Mouse (Mus musculus) forebrain, embryonic 15.5 days (tissue): ENCODE results near the gene Hdhd5. TPM values are rescaled to one million over a fixed set of nuclear protein-coding genes. Genes with fewer than 3 reads are reported as not detected.

Source experiments
- ATAC-seq: fragments of 200-750 bp; cut with Nextera tagmentation; replicated peaks from 2 replicates; pipeline ENCODE4 v1.8.0; 2017; ENCODE audit warnings: mild to moderate bottlenecking, moderate TSS enrichment, moderate library complexity
- H3K27ac ChIP-seq: fragments of 300-500 bp; sonication (generic); replicated peaks from 2 replicates; pipeline ENCODE4 v1.5.1; 2015; ENCODE audit warnings: mild to moderate bottlenecking, inconsistent platforms
- H3K27me3 ChIP-seq: fragments of 300-500 bp; sonication (generic); 2 replicates; pipeline ENCODE4 v1.6.1; 2015; ENCODE audit warnings: inconsistent platforms
- H3K36me3 ChIP-seq: fragments of 300-500 bp; sonication (generic); 2 replicates; pipeline ENCODE4 v1.6.1; 2015; ENCODE audit warnings: mild to moderate bottlenecking, inconsistent platforms
- H3K4me1 ChIP-seq: fragments of 300-500 bp; sonication (generic); 2 replicates; pipeline ENCODE4 v1.6.1; 2015; ENCODE audit warnings: inconsistent platforms
- H3K4me2 ChIP-seq: fragments of 300-500 bp; sonication (generic); replicated peaks from 2 replicates; pipeline ENCODE4 v1.6.1; 2015; ENCODE audit warnings: mild to moderate bottlenecking, inconsistent platforms
- H3K4me3 ChIP-seq: fragments of 300-500 bp; sonication (generic); 2 replicates; pipeline ENCODE4 v1.5.1; 2015; ENCODE audit warnings: mild to moderate bottlenecking, inconsistent platforms
- H3K9ac ChIP-seq: fragments of 300-500 bp; sonication (generic); replicated peaks from 2 replicates; pipeline ENCODE4 v1.6.1; 2015; ENCODE audit warnings: mild to moderate bottlenecking, inconsistent platforms
- H3K9me3 ChIP-seq: fragments of 300-500 bp; sonication (generic); 2 replicates; pipeline ENCODE4 v1.6.1; 2016; ENCODE audit warnings: inconsistent platforms
- WGBS: fragments of 180-500 bp; shearing (Covaris S2); methylation state at CpG from one replicate; pipeline ENCODE4 v1.1.7; 2015; ENCODE audit warnings: mixed read lengths; 5-methylcytosine and 5-hydroxymethylcytosine counted together
- polyA plus RNA-seq: library from polyadenylated mRNA; unstranded; fragments of >200 nt; fragmentation: Nextera tagmentation; extraction: Ambion mirVana; gene quantifications from 2 replicates; pipeline ENCODE4 v1.2.1, GENCODE M21; 2015

Gene Hdhd5
- polyA plus RNA-seq, 1 experiment from 2014 or later = 16.8 TPM

- Histone ChIP-seq H3K4me3 (peak overlapping the region; percentile 55), H3K27me3 (peaks cover 33% of the 10 kb centered on the region; the same call in 1 of the 2 replicates), H3K27ac (no peak overlapping the region), H3K4me1 (peaks cover 18% of the 10 kb centered on the region), H3K4me2 (peak overlapping the region; percentile 57), H3K9me3 (no peaks in the 10 kb centered on the region), H3K9ac (peak overlapping the region; percentile 41; the same call in 1 of the 2 replicates), H3K36me3 (no peaks in the 10 kb centered on the region)
- WGBS = 5% methylated on average over 11 of the region's 11 CpGs
- ATAC-seq = peak; percentile 30
Observed at GRCm38 (mm10) chr6:120463884-120464283, 67.2 kb downstream of the Hdhd5 start.

GRCm38 (mm10) chr6:120463086-120463871 lies 67.8 kb downstream of the Hdhd5 start, which contains the start of gene Il17ra:
Gene Il17ra (plus strand): TSS chr6:120463247.
- WGBS = under 1% methylated on average over 90 of the region's 90 CpGs
- no peaks in the 10 kb centered on the region for H3K36me3 ChIP-seq
- peaks cover 33% of the 10 kb centered on the region; the same call in 1 of the 2 replicates for H3K27me3 ChIP-seq
- H3K9ac ChIP-seq = peak within 1 kb of the TSS; percentile 41
- H3K9me3 ChIP-seq = no peaks in the 10 kb centered on the region
- H3K4me1 ChIP-seq = peaks cover 18% of the 10 kb centered on the region
- peak within 1 kb of the TSS; percentile 57 for H3K4me2 ChIP-seq
- H3K27ac ChIP-seq = no peak within 1 kb of the TSS
- peak; percentile 79 for ATAC-seq
- H3K4me3 ChIP-seq = peak within 1 kb of the TSS; percentile 55

GRCm38 (mm10) chr6:120462251-120462650 lies 68.9 kb downstream of the Hdhd5 start:
- Histone ChIP-seq H3K4me1 (peaks cover 18% of the 10 kb centered on the region), H3K4me3 (no peak overlapping the region), H3K9me3 (no peaks in the 10 kb centered on the region), H3K4me2 (no peak overlapping the region), H3K9ac (no peak overlapping the region), H3K36me3 (no peaks in the 10 kb centered on the region), H3K27me3 (peaks cover 33% of the 10 kb centered on the region; the same call in 1 of the 2 replicates), H3K27ac (no peak overlapping the region)
- 54% methylated on average over 6 of the region's 6 CpGs for WGBS
- no peak for ATAC-seq

- H3K4me1 ChIP-seq = peaks cover 18% of the 10 kb centered on the region
- no peak overlapping the region for H3K9ac ChIP-seq
- no peak overlapping the region for H3K27ac ChIP-seq
- H3K9me3 ChIP-seq = no peaks in the 10 kb centered on the region
- WGBS = 71% methylated on average over 15 of the region's 15 CpGs
- H3K27me3 ChIP-seq = peaks cover 33% of the 10 kb centered on the region; the same call in 1 of the 2 replicates
- no peak for ATAC-seq
- no peaks in the 10 kb centered on the region for H3K36me3 ChIP-seq
- no peak overlapping the region for H3K4me3 ChIP-seq
- no peak overlapping the region for H3K4me2 ChIP-seq
Observed at GRCm38 (mm10) chr6:120461217-120461616, 69.9 kb downstream of the Hdhd5 start.

Other genes with a start within 250 kb of the Hdhd5 start
- gene D330020A13Rik, start 237.0 kb downstream of the Hdhd5 start, polyA plus RNA-seq = not detected in 2 replicates
- gene B4galnt3, start 236.8 kb downstream of the Hdhd5 start, polyA plus RNA-seq = 0.10 TPM in 2 replicates
- gene Kdm5a, start 167.2 kb downstream of the Hdhd5 start, polyA plus RNA-seq = 50.9 and 53.8 TPM in 2 replicates
- 13.0 and 15.1 TPM in 2 replicates for gene Ccdc77, start 166.9 kb downstream of the Hdhd5 start, polyA plus RNA-seq
- 4.1 and 5.4 TPM in 2 replicates for gene Il17ra, start 68.1 kb downstream of the Hdhd5 start, polyA plus RNA-seq
- gene Tmem121b, start 37.5 kb downstream of the Hdhd5 start, polyA plus RNA-seq = 3.5 and 3.6 TPM in 2 replicates
- 5.7 and 7.1 TPM in 2 replicates for gene Cecr2, start 135.1 kb upstream of the Hdhd5 start, polyA plus RNA-seq
- 1.3 and 3.2 TPM in 2 replicates for gene Slc25a18, start 242.3 kb upstream of the Hdhd5 start, polyA plus RNA-seq